Mouse (Mus musculus) cerebellum, adult 2 months (tissue): Measurements from ENCODE around the gene Tctex1d4.

Source experiments
- CTCF ChIP-seq: fragments of 200-500 bp; IDR thresholded peaks from 2 replicates; pipeline ENCODE4 v1.5.1; 2011; ENCODE audit warnings: low read depth, mild to moderate bottlenecking, control low read depth, low read length, moderate library complexity, borderline replicate concordance; ENCODE audit not compliant: insufficient read depth
- POLR2A ChIP-seq: fragments of 200-500 bp; IDR thresholded peaks from 2 replicates; pipeline ENCODE4 v1.6.1; 2011; ENCODE audit warnings: low read length, control low read depth, borderline replicate concordance; ENCODE audit not compliant: insufficient read depth

DNA sequence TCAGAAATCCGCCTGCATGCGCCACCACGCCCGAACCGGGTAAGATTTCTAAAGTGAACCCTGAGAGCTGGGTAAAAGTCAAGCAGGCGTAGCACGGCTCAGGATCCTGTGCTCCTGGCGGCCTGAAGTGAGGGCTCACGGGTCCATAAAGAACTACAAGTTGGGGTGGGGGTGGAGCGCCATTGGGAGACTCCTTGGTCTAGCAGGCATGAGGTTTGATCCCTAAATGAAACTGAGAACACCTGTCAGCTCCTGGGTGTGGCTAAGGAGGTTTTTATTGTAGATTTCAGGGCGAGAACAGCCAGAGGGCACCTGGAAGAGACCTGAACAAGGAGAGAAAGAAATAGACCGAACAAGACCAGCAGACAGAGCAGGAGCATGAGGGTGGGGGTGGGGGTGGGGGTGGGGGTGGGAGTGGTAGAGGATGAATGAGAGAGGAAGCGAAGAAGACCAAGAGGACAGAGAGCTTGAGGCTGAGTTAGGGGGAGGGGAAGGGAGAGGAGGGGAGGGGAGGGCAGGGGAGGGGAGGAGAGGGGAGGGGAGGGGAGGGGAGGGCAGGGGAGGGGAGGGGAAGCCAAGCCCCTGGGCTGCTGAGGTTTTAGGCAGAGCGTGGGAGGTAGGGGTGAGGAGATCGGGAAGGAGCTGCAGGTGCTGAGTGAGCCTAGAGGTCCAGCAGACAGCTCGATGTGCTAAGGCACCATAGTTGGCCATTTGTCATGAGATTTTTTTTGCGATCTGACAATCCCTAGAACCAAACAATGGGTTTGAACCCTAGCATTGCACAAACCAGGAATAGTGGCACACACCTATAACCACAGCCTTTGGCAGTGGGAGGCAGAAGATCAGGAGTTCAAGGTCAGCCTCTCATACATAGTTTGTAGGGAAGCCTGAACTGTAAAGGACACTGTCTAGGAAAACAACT, 12.0 kb downstream of the Tctex1d4 start:
- TF ChIP-seq POLR2A (no peak), CTCF (no peak)
